Mouse (Mus musculus) olfactory bulb, adult 2 months (tissue): ENCODE data around the gene Gemin7.

Source experiments
- CTCF ChIP-seq: fragments of 200-500 bp; IDR thresholded peaks from 2 replicates; pipeline ENCODE4 v1.5.1; 2012; ENCODE audit warnings: low read depth, mild to moderate bottlenecking, low read length, moderate library complexity; ENCODE audit not compliant: insufficient read depth
- POLR2A ChIP-seq: fragments of 200-500 bp; IDR thresholded peaks from 2 replicates; pipeline ENCODE4 v1.6.1; 2012; ENCODE audit warnings: mild to moderate bottlenecking, low read depth, low read length, moderate library complexity; ENCODE audit not compliant: insufficient read depth

DNA sequence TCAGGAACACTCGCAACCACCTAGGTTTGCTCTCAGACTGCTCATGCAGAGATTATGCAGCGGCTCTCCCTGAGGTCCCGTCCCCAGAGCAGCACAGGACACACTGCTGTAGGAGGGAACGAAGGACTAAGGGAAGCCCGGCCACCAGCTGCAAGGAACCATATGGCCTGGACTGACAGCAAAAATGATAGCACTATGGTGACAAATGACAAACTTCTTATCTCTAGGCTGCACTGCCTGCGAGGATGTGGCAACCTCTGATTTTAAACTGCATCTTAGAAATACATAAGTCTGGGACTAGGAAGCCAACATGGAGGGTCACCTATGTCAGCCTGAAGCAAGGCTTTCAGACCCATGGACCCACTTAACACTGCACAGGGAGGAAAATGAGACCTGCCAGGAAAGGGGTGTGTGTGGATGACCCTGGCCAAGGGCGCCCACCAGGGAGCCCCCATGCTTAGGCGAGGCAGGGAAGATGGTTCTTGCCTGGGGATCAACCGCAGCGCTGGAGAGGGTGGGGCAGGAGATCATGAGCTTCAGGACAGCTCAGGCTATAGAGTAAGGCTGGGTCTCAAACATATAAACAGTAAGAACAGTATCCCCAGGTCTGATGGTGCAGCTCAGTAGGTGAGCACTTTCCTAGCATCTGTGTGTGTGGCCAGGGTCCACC is 15.8 kb upstream of the Gemin7 start:
- TF ChIP-seq CTCF, result no peak
- TF ChIP-seq POLR2A, result no peak
